Mouse (Mus musculus) liver, adult 2 months (tissue): ENCODE data around the gene Erich3. TPM values are rescaled to one million over a fixed set of nuclear protein-coding genes. Genes with fewer than 3 reads are reported as not detected.

Experiments used
- DNase-seq: peaks from one replicate; pipeline ENCODE4 v3.0.0-alpha.2; 2011; ENCODE audit warnings: low read depth, low spot score; ENCODE audit errors: extremely low read depth
- H3K27ac ChIP-seq: fragments of 200-500 bp; replicated peaks from 2 replicates; pipeline ENCODE4 v1.5.1; 2012; ENCODE audit warnings: low read depth, mild to moderate bottlenecking, control low read depth, inconsistent platforms, low read length; ENCODE audit not compliant: insufficient read depth
- H3K27me3 ChIP-seq: fragments of 200-500 bp; 2 replicates; pipeline ENCODE4 v1.6.1; 2012; ENCODE audit warnings: mild to moderate bottlenecking, moderate library complexity, low read length, inconsistent platforms; ENCODE audit not compliant: control insufficient read depth, insufficient read depth
- H3K36me3 ChIP-seq: fragments of 200-500 bp; 2 replicates; pipeline ENCODE4 v1.6.1; 2012; ENCODE audit warnings: low read length, inconsistent platforms; ENCODE audit not compliant: control insufficient read depth, insufficient read depth
- H3K4me1 ChIP-seq: fragments of 200-500 bp; 2 replicates; pipeline ENCODE4 v1.6.1; 2011; ENCODE audit warnings: low read length; ENCODE audit not compliant: control insufficient read depth, insufficient read depth
- H3K4me3 ChIP-seq: fragments of 200-500 bp; 2 replicates; pipeline ENCODE4 v1.5.1; 2011; ENCODE audit warnings: low read depth, mild to moderate bottlenecking, control low read depth, low read length, moderate library complexity; ENCODE audit not compliant: insufficient read depth
- H3K79me2 ChIP-seq: fragments of 200-500 bp; 2 replicates; pipeline ENCODE4 v1.6.1; 2012; ENCODE audit warnings: inconsistent platforms, mild to moderate bottlenecking, low read length, moderate library complexity; ENCODE audit not compliant: control insufficient read depth, insufficient read depth
- H3K9ac ChIP-seq: fragments of 200-500 bp; 2 replicates; pipeline ENCODE4 v1.6.1; 2012; ENCODE audit warnings: low read depth, mild to moderate bottlenecking, control low read depth, inconsistent platforms, low read length
- CTCF ChIP-seq: fragments of 200-500 bp; IDR thresholded peaks from 2 replicates; pipeline ENCODE4 v1.5.1; 2011; ENCODE audit warnings: low read depth, low read length, control low read depth
- POLR2A ChIP-seq: fragments of 200-500 bp; IDR thresholded peaks from 2 replicates; pipeline ENCODE4 v1.6.1; 2011; ENCODE audit warnings: low read length, control low read depth; ENCODE audit not compliant: insufficient read depth; ENCODE audit errors: extremely low read depth
- WGBS: fragments of 180-500 bp; shearing (Covaris S2); methylation state at CpG from one replicate; pipeline ENCODE4 v1.1.7; 2018; 5-methylcytosine and 5-hydroxymethylcytosine counted together
- polyA plus RNA-seq: library from polyadenylated mRNA; depleted of rRNA; stranded (reverse); fragments of >200 nt; gene quantifications from 2 replicates; pipeline ENCODE4 v1.2.3, GENCODE M21; 2012
- total RNA-seq: library from RNA; depleted of rRNA; stranded (reverse); fragments of >200 nt; gene quantifications from 2 replicates; pipeline ENCODE4 v1.2.3, GENCODE M21; 2014

Gene Erich3
- total and polyA plus RNA-seq, 2 experiments = 0.09 TPM; not detected in 1

DNA sequence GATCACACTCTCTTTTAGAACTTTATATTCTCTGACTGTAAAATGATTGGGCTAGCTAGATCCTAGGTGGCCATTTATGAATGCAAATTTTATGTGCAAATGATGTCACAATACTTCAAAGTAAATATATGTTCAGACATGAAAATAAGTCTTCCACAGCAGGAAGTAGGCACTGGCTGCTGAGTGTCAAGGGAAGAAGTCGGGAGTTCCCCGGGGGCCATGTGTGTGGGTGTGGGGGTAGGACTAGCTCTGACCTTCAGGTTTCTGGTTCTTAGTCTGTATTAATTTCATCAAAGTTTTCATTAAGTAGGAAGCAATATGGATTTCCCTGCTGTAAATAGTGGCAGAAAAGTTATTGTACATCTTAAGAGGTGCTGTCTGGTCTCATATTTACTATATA, 20.0 kb downstream of the Erich3 start:
- WGBS = 74% methylated on average over 2 of the region's 2 CpGs
- H3K27me3 ChIP-seq = no peaks in the 10 kb centered on the region
- TF ChIP-seq POLR2A = no peak
- no peak for TF ChIP-seq CTCF
- no peak overlapping the region for H3K4me3 ChIP-seq
- no peak for DNase-seq
- H3K9ac ChIP-seq = no peak overlapping the region
- no peak overlapping the region for H3K27ac ChIP-seq
- no peaks in the 10 kb centered on the region for H3K36me3 ChIP-seq
- H3K4me1 ChIP-seq = no peaks in the 10 kb centered on the region
- no peaks in the 10 kb centered on the region for H3K79me2 ChIP-seq

GRCm38 (mm10) chr3:154690260-154690659, 26.6 kb downstream of the Erich3 start:
- no peak overlapping the region for H3K4me3 ChIP-seq
- TF ChIP-seq POLR2A = no peak
- TF ChIP-seq CTCF = no peak
- no peaks in the 10 kb centered on the region for H3K4me1 ChIP-seq
- no peak overlapping the region for H3K27ac ChIP-seq
- no peaks in the 10 kb centered on the region for H3K27me3 ChIP-seq
- H3K36me3 ChIP-seq = no peaks in the 10 kb centered on the region
- no peak for DNase-seq
- H3K9ac ChIP-seq = no peak overlapping the region
- H3K79me2 ChIP-seq = no peaks in the 10 kb centered on the region

DNA sequence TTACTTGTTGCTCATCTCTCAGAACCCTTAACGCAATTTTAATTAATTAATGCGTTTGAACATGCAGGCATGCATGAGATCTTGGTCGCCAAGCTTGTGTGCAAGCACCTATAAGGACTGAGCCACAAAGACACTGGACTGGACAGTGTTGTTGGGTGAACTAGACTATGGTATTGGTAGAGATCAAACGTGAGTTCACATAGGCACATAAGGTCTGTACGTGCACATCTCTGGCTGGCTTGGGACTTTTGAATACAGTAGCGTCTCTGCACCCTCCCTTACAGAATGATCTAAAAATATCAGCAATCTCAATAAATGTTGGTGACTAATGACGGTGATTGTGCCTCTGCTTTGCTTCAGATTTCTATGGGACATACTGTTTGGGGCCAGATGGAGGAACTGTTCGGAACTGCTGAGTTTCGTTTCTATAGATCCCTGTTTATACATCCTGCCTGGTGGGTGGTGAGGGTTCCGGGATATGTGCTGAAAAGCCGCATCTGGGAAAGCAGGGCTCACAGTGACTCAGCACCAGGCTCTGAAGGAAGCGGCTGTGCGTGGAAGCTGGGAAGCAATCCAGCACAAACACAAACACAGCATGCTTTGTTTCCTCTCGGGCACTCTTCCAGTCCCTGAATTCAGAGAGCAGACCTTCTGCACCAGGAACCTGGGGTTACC, 28.4 kb downstream of the Erich3 start:
- 50% methylated on average over 14 of the region's 14 CpGs for WGBS
- Histone ChIP-seq H3K9ac (no peak overlapping the region), H3K4me1 (no peaks in the 10 kb centered on the region), H3K27me3 (no peaks in the 10 kb centered on the region), H3K79me2 (no peaks in the 10 kb centered on the region), H3K36me3 (no peaks in the 10 kb centered on the region), H3K4me3 (no peak overlapping the region), H3K27ac (no peak overlapping the region)
- TF ChIP-seq POLR2A (no peak), CTCF (no peak)
- peak; percentile 49 for DNase-seq

DNA sequence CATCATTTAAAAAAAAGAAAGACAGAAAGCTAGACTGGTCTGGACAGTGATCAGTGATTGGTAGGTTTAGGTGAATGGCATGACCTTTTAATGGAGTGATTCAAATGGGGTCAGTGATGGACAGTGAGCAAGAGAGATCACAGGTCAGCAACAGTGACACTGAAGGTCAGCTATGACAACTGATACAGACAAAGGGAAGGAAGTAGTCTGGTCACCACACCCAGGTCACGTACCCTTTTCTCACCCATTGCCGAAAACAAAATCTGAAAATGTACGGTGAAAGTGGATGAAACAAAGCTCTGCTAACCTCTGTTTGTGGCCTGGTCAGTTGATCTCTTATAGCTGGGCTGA, 28.9 kb downstream of the Erich3 start:
- Histone ChIP-seq H3K79me2 (no peaks in the 10 kb centered on the region), H3K27me3 (no peaks in the 10 kb centered on the region), H3K4me1 (no peaks in the 10 kb centered on the region), H3K36me3 (no peaks in the 10 kb centered on the region), H3K4me3 (no peak overlapping the region), H3K9ac (no peak overlapping the region), H3K27ac (no peak overlapping the region)
- 74% methylated on average over 3 of the region's 3 CpGs for WGBS
- TF ChIP-seq CTCF (no peak), POLR2A (no peak)
- no peak for DNase-seq

DNA sequence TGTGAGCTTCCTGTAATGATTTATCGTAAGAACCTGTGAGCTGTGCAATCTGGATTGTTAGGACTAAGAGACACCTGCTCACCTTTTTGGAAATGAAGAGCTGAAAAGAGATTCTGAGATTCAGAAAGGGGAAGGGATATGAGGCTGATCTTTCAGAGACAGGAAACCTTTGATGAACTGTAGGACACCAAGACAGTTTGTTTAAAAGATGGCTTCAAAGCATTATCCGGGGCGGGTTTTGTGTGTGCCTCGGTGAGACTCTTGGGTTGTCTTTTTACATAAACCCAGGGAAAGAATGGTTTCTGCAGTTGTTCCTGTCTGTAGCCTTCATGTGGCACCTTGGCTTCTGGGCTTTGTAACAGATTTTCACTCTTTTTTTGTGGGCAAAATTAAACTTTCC, 30.2 kb downstream of the Erich3 start:
- no peaks in the 10 kb centered on the region for H3K79me2 ChIP-seq
- no peaks in the 10 kb centered on the region for H3K36me3 ChIP-seq

GRCm38 (mm10) chr3:154696611-154697010, 33.0 kb downstream of the Erich3 start:
- TF ChIP-seq CTCF (no peak), POLR2A (no peak)
- Histone ChIP-seq H3K79me2 (no peaks in the 10 kb centered on the region), H3K36me3 (no peaks in the 10 kb centered on the region), H3K27ac (no peak overlapping the region), H3K4me1 (no peaks in the 10 kb centered on the region), H3K9ac (no peak overlapping the region), H3K4me3 (no peak overlapping the region), H3K27me3 (no peaks in the 10 kb centered on the region)
- no peak for DNase-seq
- WGBS = 91% methylated on average over 3 of the region's 3 CpGs

More for the DNA sequence above, 30.2 kb downstream of the Erich3 start:
- WGBS = 86% methylated on average over 4 of the region's 4 CpGs
- Histone ChIP-seq H3K27me3 (no peaks in the 10 kb centered on the region), H3K9ac (no peak overlapping the region), H3K4me1 (no peaks in the 10 kb centered on the region), H3K27ac (no peak overlapping the region), H3K4me3 (no peak overlapping the region)
- no peak for DNase-seq
- TF ChIP-seq POLR2A = no peak
- no peak for TF ChIP-seq CTCF
